Mouse (Mus musculus) midbrain, embryonic 12.5 days (tissue): ENCODE measurements at regions not wholly inside any gene's neighbourhood (a gene's known extent, or its start where the extent isn't known, plus 50 kb on each side); places are given as distances from the start of the nearest gene placed in this dataset.

ENCODE experiments used
- ATAC-seq: fragments of 200-750 bp; cut with Nextera tagmentation; 2 replicates; pipeline ENCODE4 v1.8.0; 2017; ENCODE audit warnings: low read depth, moderate TSS enrichment, moderate library complexity; ENCODE audit not compliant: low FRiP score
- H3K27ac ChIP-seq: fragments of 300-500 bp; sonication (generic); replicated peaks from 2 replicates; pipeline ENCODE4 v1.5.1; 2016; ENCODE audit warnings: mild to moderate bottlenecking
- H3K27me3 ChIP-seq: fragments of 300-500 bp; sonication (generic); 2 replicates; pipeline ENCODE4 v1.6.1; 2016; ENCODE audit warnings: mild to moderate bottlenecking
- H3K36me3 ChIP-seq: fragments of 300-500 bp; sonication (generic); 2 replicates; pipeline ENCODE4 v1.6.1; 2016
- H3K4me1 ChIP-seq: fragments of 300-500 bp; sonication (generic); 2 replicates; pipeline ENCODE4 v1.6.1; 2016
- H3K4me2 ChIP-seq: fragments of 300-500 bp; sonication (generic); replicated peaks from 2 replicates; pipeline ENCODE4 v1.6.1; 2016; ENCODE audit warnings: mild to moderate bottlenecking, moderate library complexity
- H3K4me3 ChIP-seq: fragments of 300-500 bp; sonication (generic); 2 replicates; pipeline ENCODE4 v1.5.1; 2016; ENCODE audit warnings: mild to moderate bottlenecking
- H3K9ac ChIP-seq: fragments of 300-500 bp; sonication (generic); replicated peaks from 2 replicates; pipeline ENCODE4 v1.6.1; 2016; ENCODE audit warnings: mild to moderate bottlenecking, moderate library complexity
- H3K9me3 ChIP-seq: fragments of 300-500 bp; sonication (generic); 2 replicates; pipeline ENCODE4 v1.6.1; 2016; ENCODE audit warnings: mild to moderate bottlenecking
- WGBS: fragments of 180-500 bp; shearing (Covaris S2); methylation state at CpG from one replicate; pipeline ENCODE4 v1.1.7; 2016; 5-methylcytosine and 5-hydroxymethylcytosine counted together

DNA sequence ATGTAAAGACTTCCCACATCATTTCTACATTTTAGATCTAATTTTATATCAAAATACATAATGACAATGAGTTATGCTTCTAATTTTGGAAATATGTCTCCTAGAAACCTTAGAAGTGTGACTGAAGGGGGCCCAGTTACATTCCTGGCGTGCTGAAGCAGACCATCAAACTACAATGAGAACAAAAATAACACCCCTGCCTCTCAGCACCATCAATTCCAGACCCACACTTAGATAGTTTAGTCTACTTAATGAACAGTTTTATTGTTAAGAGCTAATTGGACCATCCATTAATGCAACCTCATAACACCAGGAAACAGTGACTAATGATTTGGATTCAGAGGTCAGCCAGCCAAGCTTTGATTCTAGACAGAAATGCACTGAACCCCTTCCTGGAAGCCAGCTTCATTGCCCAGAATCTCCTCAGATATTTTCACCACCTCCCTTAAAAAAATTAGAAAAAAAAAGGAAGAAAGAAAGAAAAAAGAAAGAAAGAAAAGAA is 280.7 kb downstream of the Ptbp2 start:
- 61% methylated on average over 1 of the region's 1 CpGs for WGBS
- Histone ChIP-seq H3K9me3 (no peaks in the 10 kb centered on the region), H3K4me2 (no peak overlapping the region), H3K4me3 (no peak overlapping the region), H3K27ac (no peak overlapping the region), H3K4me1 (peaks cover 4% of the 10 kb centered on the region; the same call in 1 of the 2 replicates), H3K9ac (no peak overlapping the region), H3K27me3 (no peaks in the 10 kb centered on the region), H3K36me3 (no peaks in the 10 kb centered on the region)
- ATAC-seq = no peak

GRCm38 (mm10) chr3:119498711-119499110 is 285.6 kb downstream of the Ptbp2 start:
- no peak overlapping the region for H3K4me2 ChIP-seq
- H3K9me3 ChIP-seq = no peaks in the 10 kb centered on the region
- H3K4me1 ChIP-seq = peaks cover 8% of the 10 kb centered on the region
- H3K4me3 ChIP-seq = no peak overlapping the region
- peak; percentile 44; the same call in 1 of the 2 replicates for ATAC-seq
- H3K27me3 ChIP-seq = no peaks in the 10 kb centered on the region
- no peak overlapping the region for H3K9ac ChIP-seq
- WGBS = 78% methylated on average over 20 of the region's 20 CpGs
- H3K36me3 ChIP-seq = no peaks in the 10 kb centered on the region
- no peak overlapping the region for H3K27ac ChIP-seq

- H3K36me3 ChIP-seq = no peaks in the 10 kb centered on the region
These were observed 286.4 kb downstream of the Ptbp2 start for GRCm38 (mm10) chr3:119497880-119498279.

DNA sequence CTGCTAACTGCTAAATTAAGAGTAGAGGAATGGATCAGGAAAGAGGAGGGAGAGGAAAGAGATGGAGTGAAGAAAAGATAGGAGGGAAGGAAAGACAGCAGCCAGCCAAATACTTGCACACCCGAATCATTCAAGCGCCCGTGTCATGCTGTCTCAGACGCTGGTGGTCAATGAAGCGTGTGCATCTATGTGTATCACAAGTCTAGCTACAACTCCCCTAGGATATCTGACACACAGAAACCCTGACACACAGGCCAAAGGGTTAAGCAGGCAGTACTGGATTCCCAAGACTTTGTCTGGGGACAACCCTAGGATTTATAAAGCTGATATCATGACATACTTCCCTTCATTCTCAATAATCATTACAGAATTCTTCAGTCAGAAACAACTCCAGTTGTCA is 289.7 kb downstream of the Ptbp2 start:
- H3K36me3 ChIP-seq = no peaks in the 10 kb centered on the region
- WGBS = 88% methylated on average over 5 of the region's 5 CpGs
- H3K4me2 ChIP-seq = no peak overlapping the region
- H3K27me3 ChIP-seq = peaks cover 3% of the 10 kb centered on the region; the same call in 1 of the 2 replicates
- no peaks in the 10 kb centered on the region for H3K9me3 ChIP-seq
- no peak overlapping the region for H3K27ac ChIP-seq
- ATAC-seq = no peak
- peaks cover 8% of the 10 kb centered on the region for H3K4me1 ChIP-seq
- H3K9ac ChIP-seq = no peak overlapping the region
- H3K4me3 ChIP-seq = no peak overlapping the region

More at GRCm38 (mm10) chr3:119497880-119498279, 286.4 kb downstream of the Ptbp2 start:
- Histone ChIP-seq H3K9ac (no peak overlapping the region), H3K4me2 (no peak overlapping the region), H3K27me3 (no peaks in the 10 kb centered on the region), H3K9me3 (no peaks in the 10 kb centered on the region), H3K4me1 (peaks cover 8% of the 10 kb centered on the region), H3K4me3 (no peak overlapping the region), H3K27ac (no peak overlapping the region)
- ATAC-seq = no peak
- 52% methylated on average over 7 of the region's 7 CpGs for WGBS

GRCm38 (mm10) chr3:119492627-119493026 is 291.6 kb downstream of the Ptbp2 start:
- Histone ChIP-seq H3K27ac (no peak overlapping the region), H3K36me3 (no peaks in the 10 kb centered on the region), H3K9ac (no peak overlapping the region), H3K27me3 (peaks cover 3% of the 10 kb centered on the region; the same call in 1 of the 2 replicates), H3K4me2 (no peak overlapping the region), H3K9me3 (no peaks in the 10 kb centered on the region), H3K4me1 (peaks cover under 1% of the 10 kb centered on the region; the same call in 1 of the 2 replicates), H3K4me3 (no peak overlapping the region)
- ATAC-seq = no peak
- WGBS = 75% methylated on average over 1 of the region's 1 CpGs

DNA sequence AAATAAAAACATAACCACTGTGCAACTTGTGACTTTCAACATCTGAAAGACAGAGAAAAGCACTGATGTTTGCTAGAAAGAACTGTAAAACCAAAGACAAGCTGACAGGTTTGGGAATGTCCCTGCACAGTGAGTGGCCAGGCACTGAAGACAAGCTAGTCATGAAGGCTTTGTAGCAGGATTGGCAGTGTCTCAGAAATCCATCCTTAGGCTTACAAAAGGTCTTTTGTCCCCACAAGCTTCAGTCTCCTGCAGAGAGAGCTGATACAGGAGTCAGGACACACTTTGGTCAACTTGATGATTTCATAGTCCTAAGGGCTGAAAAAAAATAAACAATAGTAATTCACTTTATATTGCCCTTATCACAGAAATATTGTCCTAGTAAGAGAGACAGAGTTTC is 294.9 kb downstream of the Ptbp2 start:
- Histone ChIP-seq H3K9me3 (0 out of 2 replicates have a peak, but pooled peaks cover 2% of the 10 kb centered on the region), H3K4me1 (no peaks in the 10 kb centered on the region), H3K27me3 (peaks cover 3% of the 10 kb centered on the region; the same call in 1 of the 2 replicates), H3K9ac (no peak overlapping the region), H3K4me3 (no peak overlapping the region), H3K36me3 (no peaks in the 10 kb centered on the region), H3K4me2 (no peak overlapping the region), H3K27ac (no peak overlapping the region)
- no peak for ATAC-seq
